Mouse (Mus musculus) thymus, adult 2 months (tissue): ENCODE data around the gene Palld.

Experiments used
- CTCF ChIP-seq: fragments of 200-500 bp; IDR thresholded peaks from 2 replicates; pipeline ENCODE4 v1.5.1; 2012; ENCODE audit warnings: mild to moderate bottlenecking, control low read depth, low read length, moderate library complexity, borderline replicate concordance; ENCODE audit not compliant: control insufficient read depth, poor library complexity, insufficient read depth; ENCODE audit errors: extremely low read depth
- POLR2A ChIP-seq: fragments of 200-500 bp; IDR thresholded peaks from 2 replicates; pipeline ENCODE4 v1.6.1; 2012; ENCODE audit warnings: mild to moderate bottlenecking, low read length, control low read depth, moderate library complexity; ENCODE audit not compliant: control insufficient read depth, poor library complexity, insufficient read depth; ENCODE audit errors: extremely low read depth

DNA sequence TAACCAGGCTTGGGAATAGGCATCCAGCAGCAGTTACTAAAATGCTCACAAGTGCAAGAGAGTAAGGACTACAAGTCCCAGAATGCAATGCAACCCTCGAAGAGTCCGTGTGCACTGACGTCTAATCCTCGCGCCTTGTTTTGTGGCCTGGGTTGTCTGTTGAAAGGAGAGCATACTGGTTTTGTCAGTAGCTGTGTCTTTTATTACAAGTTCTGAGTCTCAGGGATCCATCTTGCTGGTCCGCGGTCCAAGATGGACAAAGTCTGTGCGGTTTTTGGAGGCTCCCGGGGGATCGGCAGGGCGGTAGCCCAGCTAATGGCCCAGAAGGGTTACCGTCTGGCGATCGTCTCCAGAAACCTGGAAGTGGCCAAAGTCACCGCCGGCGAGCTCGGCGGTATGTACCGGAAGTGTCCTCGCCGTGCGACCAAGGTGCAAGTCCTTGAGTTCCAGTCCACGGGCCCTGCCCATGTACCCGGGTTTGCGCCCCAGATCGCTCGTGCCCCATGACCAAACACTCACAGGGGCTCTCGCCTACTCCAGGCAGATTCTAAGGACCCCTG lies 414.8 kb downstream of the Palld start, which contains the start of gene Cbr4:
- TF ChIP-seq CTCF, result no peak; the same call in 1 of the 2 replicates
- no peak for TF ChIP-seq POLR2A
